Mouse (Mus musculus) kidney, adult 11 months (tissue): ENCODE measurements at regions not wholly inside any gene's neighbourhood (a gene's known extent, or its start where the extent isn't known, plus 50 kb on each side); places are given as distances from the start of the nearest gene placed in this dataset.

ENCODE experiments used
- DNase-seq: peaks from one replicate; pipeline ENCODE4 v3.0.0; 2022

DNA sequence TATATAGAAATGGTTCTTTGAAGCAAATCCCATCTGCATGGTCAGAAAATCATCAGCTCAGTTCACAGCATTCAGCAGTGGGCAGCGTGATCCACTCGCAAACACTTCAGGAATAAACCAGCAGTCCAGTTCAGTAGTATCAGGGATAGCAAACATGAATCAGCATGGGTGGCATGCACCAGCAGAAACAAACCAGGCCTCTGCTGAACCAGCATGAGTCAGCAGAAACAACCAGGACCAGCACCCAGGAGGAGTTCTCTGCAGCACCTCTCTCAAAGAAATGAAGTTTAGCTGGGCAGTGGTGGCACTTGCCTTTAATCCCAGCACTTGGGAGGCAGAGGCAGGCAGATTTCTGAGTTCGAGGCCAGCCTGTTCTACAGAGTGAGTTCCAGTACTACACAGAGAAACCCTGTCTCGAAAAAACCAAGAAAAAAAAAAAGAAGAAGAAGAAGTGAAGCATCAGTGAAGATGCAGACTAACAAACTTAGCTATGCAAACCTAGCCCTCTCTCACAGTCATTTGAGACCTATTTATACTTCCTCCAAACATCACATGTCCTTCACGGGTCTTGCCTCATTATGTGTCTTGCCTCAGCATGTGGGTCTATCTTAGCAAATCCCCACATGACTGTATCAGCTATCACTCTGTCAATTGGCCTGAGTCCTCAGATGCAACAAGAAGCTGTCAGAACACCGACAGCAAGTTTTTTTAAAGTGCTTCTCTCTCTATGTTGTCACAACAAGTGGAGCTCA lies 80.2 kb downstream of the Fthl17a start:
- DNase-seq = no peak

DNA sequence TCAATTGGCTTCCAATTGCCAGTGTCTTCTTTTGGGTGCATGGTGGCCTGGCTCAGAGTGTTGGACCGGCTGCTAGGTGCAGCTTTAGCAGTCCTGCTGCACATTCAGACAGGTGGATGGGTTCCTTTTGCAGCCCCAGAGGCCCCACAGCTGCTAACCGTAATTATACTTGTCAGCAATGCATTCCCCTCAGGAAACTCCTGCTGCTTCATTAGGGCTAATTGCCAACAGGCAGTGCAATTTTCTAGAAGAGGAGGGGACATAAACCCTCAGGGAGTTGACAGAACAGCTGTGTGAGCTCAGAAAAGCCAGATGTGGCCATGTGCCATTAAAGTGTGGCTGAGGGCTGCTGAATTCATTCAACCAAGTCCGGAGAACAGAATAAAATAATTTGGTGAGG lies 94.0 kb downstream of the Fthl17a start:
- DNase-seq = peak; percentile 3

- DNase-seq = no peak
Measured at GRCm38 (mm10) chrX:85375296-85375695, 125.8 kb downstream of the Fthl17a start.

DNA sequence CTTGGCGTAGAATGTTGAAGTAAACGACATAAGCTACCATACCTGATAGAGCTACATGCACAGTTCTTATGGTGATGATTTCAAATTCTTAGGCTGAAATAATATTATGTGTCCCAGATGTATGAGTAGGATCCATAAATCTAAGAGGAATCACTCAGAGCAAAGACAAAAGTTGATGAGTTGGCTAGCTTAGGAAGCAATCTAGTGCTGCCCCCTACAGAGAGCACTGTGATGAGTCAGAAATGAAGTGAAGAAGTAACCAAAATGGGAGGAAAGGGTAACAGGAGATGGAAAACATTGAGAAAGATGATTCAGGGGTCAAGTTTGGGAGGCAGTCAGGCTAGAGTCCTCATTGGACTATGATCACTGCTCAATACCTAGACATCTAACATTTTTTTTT lies 135.0 kb downstream of the Fthl17a start:
- DNase-seq = no peak
